Mouse (Mus musculus): ENCODE data around the gene Hscb.

Hscb gene

DNA sequence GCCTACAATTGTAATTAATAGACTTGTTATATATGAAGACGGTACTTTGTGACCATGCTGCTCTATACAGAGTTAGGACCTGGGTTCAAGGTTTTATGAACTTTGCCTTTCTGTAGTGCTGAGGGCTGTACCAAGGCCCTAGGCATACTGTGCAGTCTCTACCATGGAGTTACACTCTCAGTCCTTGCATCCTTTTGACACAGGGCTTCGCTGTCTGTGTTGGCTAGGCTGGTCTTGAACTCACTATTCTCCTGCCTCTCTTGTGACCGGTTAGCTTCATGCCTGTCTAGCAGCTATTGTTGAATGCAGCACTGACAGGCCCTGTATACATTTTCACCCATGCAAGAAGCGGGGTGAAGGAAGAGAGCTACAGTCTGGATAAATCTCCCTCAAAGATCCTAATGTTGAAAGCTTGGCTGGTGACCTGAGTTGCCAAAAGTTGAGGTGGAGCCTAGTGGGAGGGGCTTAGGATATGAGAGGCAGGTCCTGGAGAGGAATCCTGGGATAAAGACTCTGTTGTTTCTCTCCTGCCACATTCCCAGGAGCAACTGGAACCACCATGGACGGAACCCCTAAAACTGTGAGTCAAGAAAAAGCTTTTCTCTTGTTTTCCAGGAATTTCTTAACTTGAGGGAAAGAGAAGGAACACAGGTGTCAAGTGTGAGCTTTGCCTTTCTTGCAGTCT is 8.4 kb downstream of the Hscb start:
- no peak for DNase-seq (ENCODE audit: low read depth, low spot score)

DNA sequence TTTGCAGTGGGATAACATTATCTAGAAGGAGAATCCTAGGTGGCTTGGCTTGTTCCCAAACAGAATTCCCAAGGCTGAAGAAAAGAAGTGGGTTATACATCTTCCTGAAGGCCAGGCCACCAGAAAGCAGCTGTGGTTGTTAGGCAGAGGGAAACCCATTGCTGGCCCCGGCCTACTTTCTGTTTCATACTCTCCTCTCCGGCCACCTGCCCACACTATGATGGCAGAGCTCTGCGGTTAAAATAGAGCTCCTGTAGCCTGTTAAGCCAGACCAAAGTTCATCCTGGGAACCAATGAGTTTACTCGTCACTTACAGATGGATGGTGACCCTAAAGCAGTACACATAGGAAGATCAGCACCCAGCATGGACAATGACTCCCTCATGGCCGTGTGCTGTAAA is 12.0 kb downstream of the Hscb start:
- DNase-seq (ENCODE audit: low read depth, low spot score): no peak

DNA sequence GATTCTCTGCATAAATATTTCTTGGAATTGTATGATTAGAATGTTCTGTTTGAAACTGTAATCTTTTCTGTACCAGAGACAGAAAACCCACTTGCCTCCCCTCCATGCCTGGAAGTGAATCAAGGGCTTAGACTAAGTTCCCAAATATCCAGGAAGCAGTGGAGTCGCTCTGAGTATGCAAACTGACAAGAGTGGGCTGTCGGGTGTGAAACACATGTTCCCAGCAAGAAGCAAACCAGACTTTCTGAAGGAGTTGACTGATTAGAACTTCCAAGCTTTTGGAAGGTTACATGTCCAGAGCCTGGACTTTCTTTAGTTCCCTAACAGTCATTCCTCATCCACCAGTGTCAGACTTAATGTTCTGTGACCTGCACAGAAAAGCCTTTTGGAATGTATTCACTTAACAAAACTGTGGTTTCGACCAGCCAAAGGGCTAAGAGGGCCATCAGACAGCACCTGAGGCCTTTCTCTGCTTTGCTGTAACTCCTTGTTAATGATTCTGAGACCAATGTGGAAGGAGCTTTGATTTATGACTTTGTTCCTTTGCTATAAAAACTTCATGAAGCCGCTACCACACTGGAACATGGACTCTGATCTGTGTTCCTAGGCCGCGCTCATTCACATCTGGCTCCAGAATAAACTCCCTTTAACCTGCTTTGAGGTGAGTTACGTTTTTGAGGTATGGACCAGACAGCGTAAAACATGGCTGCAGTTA is 12.6 kb downstream of the Hscb start:
- no peak for DNase-seq (ENCODE audit: low read depth, low spot score)

DNA sequence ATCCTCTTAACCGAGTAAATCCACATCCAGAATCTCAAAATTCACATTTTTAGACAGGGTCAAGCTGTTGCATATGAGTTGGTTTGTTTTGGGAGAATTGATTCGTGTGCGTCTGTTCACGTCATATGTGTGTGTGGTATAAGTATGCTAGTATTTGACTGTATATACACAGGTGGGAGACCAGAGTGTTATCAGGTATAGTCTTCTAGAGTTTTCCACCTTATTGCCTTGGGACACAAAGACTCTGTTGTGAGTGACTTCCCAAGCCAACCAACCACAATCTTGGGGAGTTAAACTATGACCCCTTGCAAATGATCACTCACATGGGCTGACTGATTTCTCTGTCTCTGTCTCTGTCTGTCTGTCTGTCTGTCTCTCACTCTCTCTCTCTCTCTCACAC is 15.2 kb downstream of the Hscb start:
- no peak for DNase-seq (ENCODE audit: low read depth, low spot score)

DNA sequence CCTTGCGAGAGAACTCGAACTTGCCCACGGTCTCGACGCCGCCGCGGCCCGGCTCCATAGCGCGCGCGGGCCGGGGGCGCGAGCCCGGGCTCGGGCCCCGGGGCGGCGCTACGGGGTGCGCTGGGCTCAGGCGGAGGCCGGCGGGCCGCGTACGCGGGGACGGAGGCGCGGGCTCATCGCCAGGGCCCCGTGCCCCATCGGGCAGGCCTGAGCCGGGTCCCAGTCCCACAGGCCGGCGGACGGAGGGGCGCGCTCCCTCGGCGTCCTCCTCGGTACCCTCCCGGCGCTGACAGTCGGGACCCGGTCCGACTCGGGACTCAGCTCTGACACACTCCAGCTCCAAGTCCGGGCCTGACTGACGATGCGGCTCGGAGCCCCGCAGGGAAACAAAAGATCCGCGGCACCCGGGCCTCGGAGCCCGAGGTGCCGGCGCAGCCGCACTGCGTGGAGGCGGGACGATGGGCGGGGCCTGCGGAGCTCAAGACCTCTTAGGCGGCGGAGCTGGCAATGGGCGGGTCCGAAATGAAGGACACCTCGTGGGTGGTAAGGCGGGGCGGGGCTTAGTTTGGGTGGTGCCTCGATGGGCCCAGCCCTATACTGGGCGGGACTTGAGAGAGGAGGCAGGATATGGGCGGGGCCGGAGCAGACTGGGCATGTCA is 29.8 kb downstream of the Hscb start, which contains the start of gene Ulk1:
Gene Ulk1 (minus strand): TSS at position 431 of the 659 bp plus-strand sequence.
- DNase-seq (ENCODE audit: low read depth, low spot score): peak; percentile 99

DNA sequence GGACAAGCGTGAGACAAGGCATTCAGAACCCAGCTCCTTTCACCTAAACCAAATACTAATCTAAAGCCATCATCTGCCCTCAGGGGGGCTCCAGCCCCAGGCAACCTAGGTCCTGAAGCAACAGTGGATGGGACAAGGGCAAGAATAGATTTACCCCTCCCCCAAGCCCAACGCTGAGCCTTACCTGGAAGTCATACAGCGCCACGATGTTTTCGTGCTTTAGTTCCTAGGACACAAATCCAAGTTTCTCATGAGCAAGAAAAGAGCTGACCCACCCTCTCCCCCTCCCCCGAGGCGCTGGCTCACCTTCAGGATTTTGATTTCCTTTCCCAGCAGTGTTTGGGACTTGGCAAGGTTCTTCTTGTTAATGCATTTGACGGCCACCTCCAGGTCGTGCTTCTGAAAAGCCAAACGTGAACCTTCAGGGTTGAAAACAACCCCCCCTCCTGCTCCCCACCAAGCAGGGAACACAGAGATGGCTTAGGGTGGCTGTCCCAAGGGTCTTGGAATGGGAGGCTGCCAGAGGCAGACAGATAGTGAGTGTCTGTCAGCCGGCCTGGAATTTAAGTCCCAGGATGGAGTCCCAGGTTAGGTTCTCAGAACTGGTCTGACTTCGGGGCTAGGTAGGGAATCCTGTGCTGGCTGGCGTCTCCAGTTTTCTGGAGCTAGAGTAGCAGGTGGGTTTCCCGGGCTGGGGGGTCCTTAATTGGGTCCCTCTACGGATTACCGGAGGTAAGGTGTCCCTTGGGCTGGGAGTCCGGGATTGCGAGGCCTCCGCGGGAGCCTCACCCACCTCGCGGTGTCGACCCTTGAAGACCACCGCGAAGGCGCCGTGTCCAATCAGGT is 30.5 kb downstream of the Hscb start:
- DNase-seq (ENCODE audit: low read depth, low spot score): peak; percentile 47

DNA sequence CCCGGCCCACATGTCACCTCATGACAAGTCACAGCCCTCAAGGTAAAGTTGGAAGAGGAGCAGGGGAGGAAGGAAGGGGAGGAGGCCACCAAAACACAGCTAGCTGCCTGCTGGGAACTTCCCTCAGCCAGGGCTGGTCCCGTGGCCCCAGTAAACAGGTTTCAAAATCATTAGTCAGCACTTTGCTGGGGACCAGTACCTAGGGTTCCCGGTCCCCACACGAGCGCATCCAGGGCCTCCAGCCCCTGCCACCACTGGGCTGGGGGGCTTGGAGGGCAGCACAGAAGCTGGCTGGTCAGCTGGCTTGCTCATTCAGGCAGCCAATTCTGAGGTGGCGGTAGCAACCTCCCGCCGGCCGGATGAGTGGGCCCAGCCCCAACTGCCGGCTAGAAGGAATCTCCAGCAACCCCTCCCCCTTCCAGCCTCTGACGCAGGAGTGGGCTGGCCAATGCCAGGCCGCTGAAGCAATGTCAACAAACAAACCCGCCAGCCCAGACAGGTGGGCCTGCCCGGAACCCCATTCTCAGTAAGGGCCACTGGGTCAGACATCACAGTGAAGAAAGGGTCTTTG is 31.4 kb downstream of the Hscb start:
- DNase-seq (ENCODE audit: low read depth, low spot score): peak; percentile 80

DNA sequence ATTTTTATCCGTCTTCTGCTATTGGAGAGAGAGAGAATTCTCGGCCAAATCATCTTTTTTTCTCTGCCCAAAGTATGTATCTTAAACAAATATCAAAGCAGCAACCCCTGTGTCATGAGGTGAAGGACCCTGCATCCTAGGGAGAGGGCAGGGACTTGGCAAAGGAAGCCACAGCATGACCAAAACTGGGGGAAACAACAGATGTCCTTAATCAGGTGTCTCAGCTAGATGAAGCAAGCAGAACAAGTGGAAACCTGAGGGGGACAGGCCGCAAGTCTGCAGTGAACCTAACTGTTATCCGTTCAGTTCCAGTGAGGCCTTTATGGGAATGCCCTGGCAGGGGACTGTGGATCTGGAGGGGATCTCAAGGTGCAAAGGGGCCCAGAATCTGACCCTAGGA is 32.1 kb downstream of the Hscb start:
- DNase-seq (ENCODE audit: low read depth, low spot score): no peak

DNA sequence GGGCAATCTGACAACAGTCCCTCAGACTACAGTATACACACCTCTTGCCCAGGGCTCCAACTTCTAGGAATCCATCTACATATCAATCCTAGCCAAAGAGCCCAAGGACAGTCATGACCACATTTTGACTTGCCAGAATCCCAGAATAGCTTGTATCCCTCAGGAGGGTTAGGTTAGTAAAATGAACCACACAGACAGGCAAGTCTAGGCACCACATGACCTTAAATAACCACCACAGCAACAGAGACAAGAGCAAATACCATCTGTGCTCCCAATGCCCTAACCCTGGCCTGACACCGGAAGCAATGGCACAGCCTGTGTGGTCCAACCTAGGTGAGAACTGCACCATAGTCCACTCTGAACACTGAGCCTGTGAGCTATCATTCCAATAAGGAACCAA is 32.9 kb downstream of the Hscb start:
- no peak for DNase-seq (ENCODE audit: low read depth, low spot score)

DNA sequence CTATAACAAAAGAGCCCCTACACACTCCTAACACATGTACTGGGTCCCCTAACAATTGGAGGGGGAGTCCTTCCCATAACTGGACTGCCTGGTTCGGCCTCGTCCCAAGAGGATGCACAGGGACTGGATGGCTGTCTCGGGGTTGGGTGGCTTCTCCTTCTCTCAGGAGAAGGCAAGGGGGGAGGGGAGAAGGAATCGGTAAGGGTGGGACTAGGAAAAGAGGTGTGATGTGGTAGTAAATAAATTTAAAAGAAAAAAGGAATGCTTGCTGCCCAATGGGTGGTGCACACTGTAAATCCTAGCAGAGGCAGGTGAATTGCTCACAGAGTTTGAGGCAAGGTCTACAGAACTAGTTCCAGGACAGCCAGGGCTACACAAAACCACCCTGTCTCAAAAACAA is 33.4 kb downstream of the Hscb start:
- no peak for DNase-seq (ENCODE audit: low read depth, low spot score)

DNA sequence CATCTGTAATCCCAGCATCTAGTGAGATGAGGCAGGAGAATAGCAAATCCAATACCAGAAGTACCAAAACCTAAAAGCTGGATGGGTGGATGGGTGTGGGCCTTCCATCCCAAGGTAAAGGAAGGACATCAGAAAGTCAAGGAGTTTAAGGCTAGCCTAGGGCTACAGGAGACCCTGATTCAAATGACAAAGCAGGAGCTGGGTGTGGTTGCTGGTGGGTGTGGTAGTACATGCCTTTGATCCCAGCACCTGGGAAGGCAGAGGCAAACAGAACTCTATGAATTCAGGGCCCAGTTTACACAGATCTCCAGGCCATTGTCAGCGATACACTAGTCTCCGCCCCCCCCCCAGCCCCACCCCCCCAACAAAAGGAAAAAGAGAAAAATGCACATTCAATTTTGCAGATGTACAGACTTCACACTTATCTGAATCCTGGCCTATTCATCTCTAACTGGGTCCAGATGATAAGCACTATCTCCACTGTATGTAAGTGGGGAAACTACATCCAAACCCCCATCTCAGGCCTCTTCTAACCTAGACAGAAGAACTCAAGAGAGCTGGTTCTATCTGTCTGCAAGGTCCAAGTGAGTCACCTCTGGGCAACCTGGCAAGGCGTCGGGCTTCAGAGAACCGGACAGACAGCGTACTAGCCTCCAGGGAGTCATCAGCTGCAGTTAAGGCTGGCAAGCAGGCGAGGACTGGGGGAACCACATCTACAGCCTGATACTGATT is 35.4 kb downstream of the Hscb start:
- no peak for DNase-seq (ENCODE audit: low read depth, low spot score)

DNA sequence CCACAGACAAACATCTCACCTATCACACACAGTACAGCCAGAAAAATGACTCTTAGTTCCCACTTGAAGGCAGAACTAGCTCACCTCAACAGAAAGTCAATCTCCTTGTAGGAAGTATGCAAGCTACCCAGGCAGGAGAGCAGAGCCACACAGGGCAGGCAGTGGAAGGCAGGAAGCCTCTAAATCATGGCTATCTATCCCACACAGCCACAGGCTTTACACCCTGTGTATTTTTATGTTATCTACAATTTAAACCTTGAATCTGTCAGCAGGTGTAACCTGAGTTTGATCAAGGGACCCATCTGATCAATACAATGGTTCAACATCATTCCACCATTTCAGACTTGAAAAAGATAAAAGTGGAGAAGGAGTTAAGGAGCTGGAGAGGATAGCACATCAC is 36.8 kb downstream of the Hscb start:
- no peak for DNase-seq (ENCODE audit: low read depth, low spot score)

DNA sequence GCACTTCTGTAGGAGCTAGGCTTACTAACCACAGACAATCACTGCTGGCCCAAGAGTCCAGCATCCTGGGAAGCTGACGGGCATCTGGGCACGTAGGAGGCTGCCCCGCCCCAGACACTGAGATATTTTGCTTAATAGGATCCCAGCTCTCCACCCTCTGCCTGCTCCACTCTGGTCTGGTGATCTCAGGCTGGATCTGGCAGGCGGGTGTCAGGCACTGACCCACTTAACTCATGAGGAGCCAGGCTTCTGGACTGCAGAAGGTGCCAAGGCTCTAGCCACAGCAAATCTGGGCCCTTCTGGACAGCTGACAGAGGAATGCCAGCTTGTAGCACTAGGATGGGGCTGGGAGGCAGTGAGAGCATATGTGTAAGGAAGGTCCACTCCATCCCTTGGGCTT is 37.4 kb downstream of the Hscb start:
- no peak for DNase-seq (ENCODE audit: low read depth, low spot score)

DNA sequence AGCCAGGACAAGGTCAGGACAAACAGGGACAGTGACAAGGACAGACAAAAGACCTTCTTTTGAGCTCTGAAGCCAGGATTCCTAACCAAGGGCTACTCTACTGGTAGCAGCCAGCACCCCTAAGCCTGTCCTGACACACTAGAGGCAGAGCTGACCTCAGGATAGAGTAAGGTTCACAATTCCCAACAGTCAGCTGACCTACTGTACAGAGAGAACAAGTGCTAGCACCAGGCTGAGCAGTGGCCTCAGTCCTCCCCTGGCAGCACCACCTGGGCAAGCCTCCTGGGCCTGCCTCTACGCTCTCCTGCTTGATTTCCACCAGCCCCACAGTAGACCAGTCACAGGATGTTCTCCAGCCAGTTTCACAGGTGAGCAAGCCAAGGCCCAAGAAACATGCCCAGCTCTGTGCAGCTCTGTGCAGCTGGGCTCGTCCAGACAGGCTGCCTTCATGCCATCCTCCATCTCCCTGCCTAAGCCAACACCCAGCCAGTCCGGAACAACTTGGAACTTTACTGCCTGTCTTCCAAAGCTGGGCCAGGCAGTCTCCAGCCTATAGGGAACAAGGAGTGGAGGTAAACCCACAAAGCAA is 38.4 kb downstream of the Hscb start:
- no peak for DNase-seq (ENCODE audit: low read depth, low spot score)

DNA sequence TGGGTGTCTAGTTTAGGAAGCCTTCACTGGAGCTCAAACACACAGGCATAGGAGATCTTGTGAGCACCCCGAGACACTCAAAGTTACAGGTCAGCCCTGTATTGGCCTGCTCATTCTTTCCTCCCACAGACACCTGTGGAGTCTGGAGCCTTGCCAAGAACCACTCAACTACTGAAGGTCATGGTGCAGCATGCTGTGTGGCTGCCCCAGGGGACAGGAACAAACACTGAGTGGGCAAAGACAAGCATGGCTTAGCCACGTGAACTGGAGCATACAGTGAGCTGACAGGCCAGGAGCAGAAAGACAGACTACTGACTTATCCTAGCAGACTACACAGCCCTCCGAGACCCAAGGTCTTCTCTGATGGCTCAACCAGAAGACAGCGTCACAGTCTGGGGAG is 41.9 kb downstream of the Hscb start:
- no peak for DNase-seq (ENCODE audit: low read depth, low spot score)

DNA sequence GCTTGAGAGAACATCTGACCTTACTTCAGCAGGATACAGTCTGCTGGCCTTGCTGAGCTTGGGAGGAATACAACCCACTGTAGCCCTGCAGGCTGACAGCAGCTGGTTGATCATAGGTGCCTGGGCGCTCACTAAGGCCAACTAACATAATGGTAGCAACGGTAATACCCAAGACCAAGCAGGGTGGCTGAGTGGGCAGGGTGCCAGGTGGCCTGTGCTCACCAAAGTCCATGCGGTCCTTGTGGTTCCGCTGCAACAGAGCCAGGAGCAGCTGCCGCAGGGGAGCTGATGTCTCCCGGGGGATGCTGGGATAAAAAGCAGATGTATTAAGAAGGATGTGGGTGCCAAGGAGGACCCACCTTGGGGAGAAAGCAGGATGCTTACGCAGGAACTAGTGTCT is 45.2 kb downstream of the Hscb start:
- DNase-seq (ENCODE audit: low read depth, low spot score): no peak

DNA sequence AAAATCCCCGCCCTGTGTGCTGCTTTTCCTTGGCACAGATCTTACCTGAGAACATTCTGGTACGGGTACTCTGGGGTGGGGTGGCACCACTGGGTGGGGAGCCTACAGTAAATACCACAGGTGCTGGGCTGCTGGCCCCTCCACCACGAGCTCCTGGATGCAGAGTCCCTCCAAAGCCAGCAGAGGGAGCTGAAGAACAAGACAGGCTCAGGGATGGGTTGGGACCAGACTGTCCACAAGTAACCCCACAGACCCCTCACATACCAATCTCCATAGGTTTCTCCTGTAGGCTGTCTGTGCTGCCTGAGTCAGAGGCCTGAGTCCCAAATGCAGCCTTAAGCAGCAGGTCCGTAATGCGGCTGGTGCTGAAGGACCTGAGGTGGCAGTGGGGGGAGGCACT is 50.9 kb downstream of the Hscb start:
- peak; percentile 67 for DNase-seq (ENCODE audit: low read depth, low spot score)

DNA sequence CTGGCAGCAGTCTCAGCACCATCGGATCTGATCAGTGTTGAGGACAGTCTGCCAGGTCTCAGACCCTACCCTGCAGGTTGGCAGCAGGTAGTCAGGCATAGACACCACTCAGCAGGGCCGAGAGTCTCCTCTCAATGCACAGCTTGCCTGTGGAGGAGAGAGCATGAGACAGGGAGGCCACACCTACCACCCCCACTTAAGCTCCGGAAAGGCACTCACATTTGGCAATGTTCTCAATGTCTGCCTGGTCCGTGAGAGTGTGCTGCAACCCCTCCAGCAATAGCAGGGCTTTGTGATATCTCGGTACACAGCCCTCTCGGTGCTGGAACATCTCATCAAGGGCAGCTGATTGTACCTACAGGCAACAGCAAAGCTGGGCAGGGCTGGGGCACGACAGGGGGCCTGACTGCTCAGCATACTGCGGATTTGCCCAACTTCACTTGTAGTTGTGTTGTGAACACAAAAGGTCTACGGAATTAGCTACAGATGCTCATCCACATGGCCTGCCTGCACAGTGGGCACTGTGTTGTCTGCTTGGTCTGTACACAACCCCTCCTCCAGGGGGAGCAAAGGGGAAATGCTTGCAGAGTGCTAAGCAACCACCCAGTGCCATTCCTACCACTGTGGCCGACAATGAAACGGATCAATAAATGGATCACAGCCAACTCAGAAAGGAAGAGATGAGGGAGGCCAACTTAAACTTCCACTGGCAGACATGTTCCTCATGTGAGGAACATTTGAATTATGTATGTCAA is 53.3 kb downstream of the Hscb start:
- no peak for DNase-seq (ENCODE audit: low read depth, low spot score)

DNA sequence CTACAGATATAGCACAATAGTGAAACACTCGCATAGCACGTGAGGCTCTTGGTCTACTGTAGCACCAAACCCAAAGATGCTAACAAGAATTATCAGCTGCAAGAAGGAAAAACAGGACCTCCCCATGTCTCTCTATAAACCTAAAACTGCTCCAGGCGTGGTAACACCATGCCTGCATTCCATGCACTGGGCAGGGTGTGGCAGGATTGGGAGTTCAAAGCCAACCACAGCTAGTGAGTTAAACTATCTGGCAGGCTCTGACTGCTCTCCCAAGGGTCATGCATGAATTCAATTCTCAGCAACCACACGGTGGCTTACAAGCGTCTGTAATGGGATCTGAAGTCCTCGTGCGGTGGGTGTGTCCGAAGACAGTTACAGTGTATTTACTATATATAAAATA is 56.4 kb downstream of the Hscb start:
- no peak for DNase-seq (ENCODE audit: low read depth, low spot score)

Data from mesoderm, embryonic 11.5 days (tissue).